Comparison of ENCODE assay signal across 12 mouse cellular contexts in genomic region chr13:99754251-99754652, GRCm38 (mm10).
A peak's percentile ranks its signal among the peaks of the same experiment; 100 is the strongest.
DNase-seq lines count a peak whose midpoint lies in the region; ATAC-seq lines count a peak whose summit lies in the region.
"Had no signal": no experiment of that assay in that cellular context is flagged by ENCODE, and none has a peak within 500 bp of the region (broad histone marks: within the 10 kb centered on the region; RNA-seq: fewer than 3 reads in every experiment).

No protein-coding gene starts in this region.

- H3K27me3 ChIP-seq in lung, embryonic 16.5 days (ENCODE audit: control insufficient read depth, insufficient read depth, low read depth, low read length): no peaks in the 10 kb centered on the region
- H3K27me3 ChIP-seq in erythroblast, embryonic 14.5 days (ENCODE audit: control insufficient read depth): no peaks in the 10 kb centered on the region
- H3K27me3 ChIP-seq in heart, embryonic 11.5 days (ENCODE audit: control insufficient read depth, insufficient read depth, low read length): no peaks in the 10 kb centered on the region
- H3K27me3 ChIP-seq: embryonic facial prominence, embryonic 12.5 days had no signal

- no peak overlapping the region for H3K27ac ChIP-seq in lung, embryonic 16.5 days (ENCODE audit: low read length)
- H3K27ac ChIP-seq in heart, embryonic 11.5 days (ENCODE audit: low read depth, low read length): no peak overlapping the region
- H3K27ac ChIP-seq: embryonic facial prominence, embryonic 12.5 days had no signal

- no peak overlapping the region for H3K4me3 ChIP-seq in lung, embryonic 16.5 days (ENCODE audit: low read length)
- H3K4me3 ChIP-seq in erythroblast, embryonic 14.5 days (replicated peaks): peak overlapping the region; percentile 37
- H3K4me3 ChIP-seq in heart, embryonic 11.5 days (ENCODE audit: low read depth, low read length): no peak overlapping the region
- H3K4me3 ChIP-seq: embryonic facial prominence, embryonic 12.5 days had no signal

- no peak overlapping the region for H3K4me2 ChIP-seq in lung, embryonic 16.5 days (ENCODE audit: low read depth, low read length)
- H3K4me2 ChIP-seq in heart, embryonic 11.5 days: no peak overlapping the region
- H3K4me2 ChIP-seq: embryonic facial prominence, embryonic 12.5 days had no signal

- no peak overlapping the region for H3K9ac ChIP-seq in lung, embryonic 16.5 days (ENCODE audit: low read length)
- H3K9ac ChIP-seq in heart, embryonic 11.5 days (ENCODE audit: low read depth, low read length): no peak overlapping the region
- H3K9ac ChIP-seq: embryonic facial prominence, embryonic 12.5 days had no signal

- no peaks in the 10 kb centered on the region for H3K36me3 ChIP-seq in lung, embryonic 16.5 days (ENCODE audit: control insufficient read depth, insufficient read depth, low read length)
- no peaks in the 10 kb centered on the region; the same call in 1 of the 2 replicates for H3K36me3 ChIP-seq in erythroblast, embryonic 14.5 days (ENCODE audit: control insufficient read depth)
- H3K36me3 ChIP-seq in heart, embryonic 11.5 days (ENCODE audit: control insufficient read depth, insufficient read depth, low read length): no peaks in the 10 kb centered on the region
- H3K36me3 ChIP-seq: embryonic facial prominence, embryonic 12.5 days had no signal

- H3K4me1 ChIP-seq in lung, embryonic 16.5 days (replicated peaks; ENCODE audit: control insufficient read depth, insufficient read depth, low read length): no peaks in the 10 kb centered on the region
- H3K4me1 ChIP-seq in erythroblast, embryonic 14.5 days (ENCODE audit: control insufficient read depth): peaks cover 69% of the 10 kb centered on the region
- H3K4me1 ChIP-seq in heart, embryonic 11.5 days (ENCODE audit: control insufficient read depth, insufficient read depth, low read length): 0 out of 2 replicates have a peak, but pooled peaks cover 3% of the 10 kb centered on the region

- no peak for DNase-seq in frontal cortex, postnatal 10 days (ENCODE audit: low spot score in 2 of 2)
- DNase-seq in lung, postnatal 25 days (ENCODE audit: low spot score): no peak
- no peak for DNase-seq in cerebellum, postnatal 25 days
- DNase-seq: kidney, postnatal 36 days; thymus, adult 18-20 months had no signal

- peak; percentile 52 for ATAC-seq in frontal cortex, adult (ENCODE audit: low TSS enrichment)
- peak; percentile 52 for ATAC-seq in lung, embryonic 16.5 days (ENCODE audit: low read depth)
- peak; percentile 100 for ATAC-seq in megakaryocyte-erythroid progenitor cell, adult 5-6 weeks (replicated peaks; ENCODE audit: low FRiP score, low TSS enrichment, poor library complexity, severe bottlenecking)
- no peak for ATAC-seq in heart, embryonic 11.5 days (replicated peaks; ENCODE audit: insufficient number of reproducible peaks, low FRiP score, low TSS enrichment)
- ATAC-seq: activated CD4-positive, CD25-positive, alpha-beta regulatory T cell, adult 4 months had no signal

- H3K9me3 ChIP-seq in lung, embryonic 16.5 days (ENCODE audit: control insufficient read depth, low read length): no peaks in the 10 kb centered on the region
- H3K9me3 ChIP-seq in erythroblast, embryonic 14.5 days (ENCODE audit: control insufficient read depth, low read length): no peaks in the 10 kb centered on the region
- H3K9me3 ChIP-seq in heart, embryonic 11.5 days (replicated peaks; ENCODE audit: control insufficient read depth, low read length): no peaks in the 10 kb centered on the region
- H3K9me3 ChIP-seq: embryonic facial prominence, embryonic 12.5 days had no signal

- WGBS in lung, embryonic 16.5 days: 17% methylated on average over 5 of the region's 5 CpGs
- WGBS in heart, embryonic 11.5 days (ENCODE audit: insufficient replicate concordance): 29% methylated on average over 5 of the region's 5 CpGs
